Mouse (Mus musculus) thymus, postnatal 0 days (tissue): ENCODE results near the gene Dgke. TPM values are rescaled to one million over a fixed set of nuclear protein-coding genes. Genes with fewer than 3 reads are reported as not detected.
A peak's percentile ranks its signal among the peaks of the same experiment; 100 is the strongest.
"Not testable (repeated sequence)": the region's sequence is repeated elsewhere in the genome, so short reads cannot be mapped to it uniquely, and the experiment has no call there.

ENCODE experiments used
- DNase-seq: peaks from one replicate; pipeline ENCODE4 v3.0.0-alpha.2; 2015; ENCODE audit warnings: low spot score
- polyA plus RNA-seq: library from polyadenylated mRNA; unstranded; fragments of >200 nt; fragmentation: Nextera tagmentation; extraction: Ambion mirVana; gene quantifications from 2 replicates; pipeline ENCODE4 v1.2.1, GENCODE M21; 2015

The Dgke gene
- polyA plus RNA-seq, 1 experiment from 2014 or later = 25.5 TPM

GRCm38 (mm10) chr11:89074783-89075413, 8.2 kb upstream of the Dgke start:
- no peak for DNase-seq

DNA sequence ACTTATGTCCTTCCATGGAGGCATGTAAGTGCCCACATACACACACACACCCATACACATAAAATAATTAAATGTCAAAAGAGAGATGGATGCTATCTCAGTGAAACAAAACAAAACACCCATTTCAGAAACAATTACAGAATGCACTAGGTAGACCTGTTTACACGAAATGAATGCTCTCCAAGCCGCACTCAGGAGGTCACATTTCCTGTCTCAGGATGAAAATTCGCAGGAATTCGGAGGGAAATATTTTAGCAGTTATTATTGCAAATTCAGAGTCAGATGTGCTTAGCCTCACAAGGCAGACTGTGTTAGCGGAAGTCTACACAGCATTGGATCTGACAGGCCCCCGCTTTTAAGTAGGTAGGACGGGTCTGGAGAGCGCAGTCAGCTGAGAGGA, 6.9 kb upstream of the Dgke start, which contains the start of gene Gm525:
Gm525 (plus strand) TSS at position 301 of the 400 bp plus-strand sequence.
- no peak for DNase-seq

DNA sequence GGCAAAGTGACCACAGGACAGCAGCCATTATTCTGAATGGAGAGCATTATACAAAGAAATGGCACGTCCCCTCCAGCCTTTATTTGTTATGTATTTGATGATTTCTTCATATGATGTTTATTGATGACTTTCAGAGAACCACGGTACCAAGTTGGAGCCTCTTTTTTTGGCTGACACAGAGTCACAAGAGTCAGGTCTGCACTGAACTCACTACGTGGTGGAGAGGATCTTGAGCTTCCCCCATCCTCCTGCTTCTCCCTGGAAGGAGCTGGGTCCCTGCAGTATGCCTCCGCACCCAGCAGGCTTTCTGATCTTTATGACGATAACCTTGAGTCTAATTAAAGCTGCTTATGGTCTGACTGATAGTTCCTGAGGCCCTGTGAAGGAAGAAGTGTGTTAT, 4.9 kb upstream of the Dgke start:
- DNase-seq = no peak

DNA sequence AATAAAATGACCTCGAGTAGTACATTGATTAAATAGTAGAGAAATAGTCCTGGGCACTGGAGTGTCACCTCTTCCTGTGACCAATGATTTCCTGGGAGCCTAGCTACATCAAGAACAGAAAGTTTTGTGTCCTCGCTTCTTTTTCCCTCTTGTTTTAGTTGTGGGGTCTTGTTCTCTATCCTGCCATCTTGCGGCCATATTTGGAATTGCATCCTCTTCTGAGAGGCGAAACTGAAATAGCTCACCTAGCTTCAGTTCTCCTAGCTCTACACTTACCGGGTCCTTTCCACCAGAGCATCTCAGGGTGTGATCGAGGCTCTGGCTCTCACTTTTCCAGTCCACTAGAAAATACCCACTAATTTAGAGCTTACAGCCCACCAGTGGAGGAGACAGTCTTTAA, 2.7 kb upstream of the Dgke start:
- DNase-seq = peak; percentile 90

DNA sequence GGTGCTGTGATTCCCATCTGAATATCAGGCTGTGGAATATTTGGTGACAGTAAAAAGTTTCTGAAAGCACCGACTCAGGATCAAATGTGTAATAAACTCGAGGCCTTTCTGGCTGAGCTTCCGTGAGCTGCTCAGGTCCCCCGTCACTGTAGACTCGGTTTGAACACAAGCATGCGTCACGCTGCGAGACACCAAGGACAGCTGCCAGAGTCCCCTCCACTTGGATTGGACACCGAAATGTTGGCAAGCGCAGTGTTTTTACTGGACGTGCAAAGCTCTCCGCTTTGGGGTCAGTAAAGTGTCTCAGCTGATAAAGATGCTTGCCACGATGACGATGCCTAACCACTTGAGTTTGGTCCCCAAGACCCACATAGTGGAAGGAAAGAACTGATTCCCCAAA, 2.0 kb upstream of the Dgke start:
- peak; percentile 38 for DNase-seq

GRCm38 (mm10) chr11:89067871-89068490, 1.3 kb upstream of the Dgke start:
- peak; percentile 17 for DNase-seq

GRCm38 (mm10) chr11:89067301-89067822, 712 bp upstream of the Dgke start:
- peak; percentile 57 for DNase-seq

GRCm38 (mm10) chr11:89066126-89066525, 524 bp downstream of the Dgke start:
- peak; percentile 66 for DNase-seq

DNA sequence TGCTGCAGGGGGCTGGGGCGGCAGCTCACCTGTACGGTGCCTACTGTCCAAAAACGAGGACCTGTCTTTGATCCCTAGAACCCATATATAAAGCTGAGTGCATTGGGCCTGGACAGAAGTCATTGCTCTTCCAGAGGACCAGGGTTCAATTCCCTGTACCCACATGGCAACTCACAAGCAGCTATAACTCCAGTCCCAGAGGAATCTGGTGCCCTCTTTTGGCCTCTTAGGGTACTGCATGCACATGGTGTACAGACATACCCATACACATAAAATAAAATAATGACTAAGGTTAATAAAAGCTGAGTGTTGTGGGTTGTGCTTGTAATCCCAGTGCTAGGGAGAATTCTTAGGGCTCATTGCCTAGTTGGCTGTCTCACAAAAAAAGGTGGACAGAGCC, 1.4 kb downstream of the Dgke start:
- peak; percentile 65 for DNase-seq

- DNase-seq = no peak
Observed at GRCm38 (mm10) chr11:89064312-89064711, 2.3 kb downstream of the Dgke start.

DNA sequence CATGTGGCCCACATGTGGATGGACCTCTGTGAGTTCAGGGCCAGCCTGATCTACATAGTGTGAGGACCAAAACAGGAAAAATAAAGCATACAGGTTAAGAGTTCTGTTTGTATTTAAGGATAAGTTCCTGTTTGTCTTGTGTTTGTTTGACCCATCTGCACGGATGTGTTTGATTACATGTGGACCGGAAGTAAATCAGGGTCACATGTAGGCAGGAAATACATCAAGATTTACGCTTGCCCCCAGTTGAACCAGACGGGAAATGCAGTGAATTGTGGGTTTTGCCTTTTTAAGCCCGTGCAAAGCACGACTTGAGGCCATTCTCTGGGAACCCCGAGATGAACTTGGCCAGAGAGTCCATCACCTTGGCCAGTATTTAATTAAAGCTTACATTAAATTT, 5.3 kb downstream of the Dgke start:
- DNase-seq = peak; percentile 31

DNA sequence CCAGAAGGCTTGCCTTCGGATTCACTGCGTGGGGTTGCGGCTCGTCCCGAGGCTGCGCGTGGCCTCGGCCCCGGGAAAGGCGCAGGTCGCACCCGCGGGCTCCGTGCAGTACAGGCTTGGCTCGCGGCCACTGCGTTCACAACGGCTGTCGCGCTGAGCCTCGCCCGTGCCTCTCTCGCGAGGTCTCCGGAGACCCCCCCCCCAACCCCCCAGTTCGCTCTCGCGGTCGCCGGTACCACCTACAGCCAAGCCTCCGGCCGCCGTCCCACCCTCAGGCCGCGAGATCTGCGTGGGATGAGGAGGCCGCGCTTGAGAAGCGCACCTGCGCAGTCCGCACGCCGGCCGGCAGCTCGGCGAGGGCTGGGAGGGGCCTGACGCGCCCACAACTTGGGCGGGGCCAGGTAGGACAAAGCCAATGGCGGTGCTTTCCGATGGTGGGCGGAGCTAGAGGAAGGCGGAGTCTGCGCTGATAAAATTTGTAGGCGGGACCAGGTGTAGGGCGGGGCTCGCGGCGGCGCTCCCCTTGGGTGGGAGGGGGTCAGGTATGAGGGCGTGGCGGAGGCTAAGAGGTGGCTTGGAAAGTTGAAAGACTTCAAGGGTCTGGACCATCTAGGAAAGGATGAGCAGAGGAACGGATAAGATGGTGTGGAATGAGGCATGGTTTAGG, 6.1 kb downstream of the Dgke start:
- DNase-seq = peak; percentile 95

- peak; percentile 80 for DNase-seq
Observed at GRCm38 (mm10) chr11:89059919-89060422, 6.7 kb downstream of the Dgke start.

DNA sequence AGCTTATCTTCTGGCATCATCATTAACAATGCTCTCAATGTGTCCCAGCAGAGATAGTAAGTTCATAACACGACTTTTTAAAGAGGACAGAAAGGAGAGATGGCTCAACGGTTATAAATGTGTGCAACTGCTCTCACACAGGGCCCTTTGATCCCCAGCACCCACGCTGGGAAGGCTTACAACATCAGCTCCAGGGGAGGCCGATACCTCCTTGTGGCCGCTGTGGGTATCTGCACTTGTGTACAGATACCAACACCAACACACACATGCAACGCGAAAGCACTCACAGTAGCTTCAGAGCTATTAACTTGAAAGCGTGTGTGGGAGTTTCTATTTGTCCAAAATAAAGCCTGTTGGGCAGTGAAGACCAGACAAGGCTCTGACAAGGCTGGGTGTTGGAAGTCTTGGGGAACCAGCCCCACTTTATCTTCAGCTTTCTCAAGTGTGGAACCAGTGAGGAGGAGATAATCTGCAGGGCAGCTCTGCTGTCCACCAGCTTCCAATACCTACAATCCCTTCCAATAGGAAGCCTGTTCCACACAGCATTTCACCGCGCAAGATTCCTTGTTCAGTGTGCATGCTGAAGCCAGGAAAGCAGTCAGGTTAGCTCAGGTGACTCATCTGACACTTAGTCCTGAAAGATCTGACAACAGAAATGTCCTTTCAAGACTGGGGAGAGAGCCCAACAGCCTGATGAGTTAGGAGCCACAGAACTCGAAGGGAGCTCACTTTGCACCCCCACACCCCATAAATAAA, 8.0 kb downstream of the Dgke start:
- DNase-seq = peak; percentile 79

- no peak for DNase-seq
Observed at GRCm38 (mm10) chr11:89055931-89056690, 10.5 kb downstream of the Dgke start.

DNA sequence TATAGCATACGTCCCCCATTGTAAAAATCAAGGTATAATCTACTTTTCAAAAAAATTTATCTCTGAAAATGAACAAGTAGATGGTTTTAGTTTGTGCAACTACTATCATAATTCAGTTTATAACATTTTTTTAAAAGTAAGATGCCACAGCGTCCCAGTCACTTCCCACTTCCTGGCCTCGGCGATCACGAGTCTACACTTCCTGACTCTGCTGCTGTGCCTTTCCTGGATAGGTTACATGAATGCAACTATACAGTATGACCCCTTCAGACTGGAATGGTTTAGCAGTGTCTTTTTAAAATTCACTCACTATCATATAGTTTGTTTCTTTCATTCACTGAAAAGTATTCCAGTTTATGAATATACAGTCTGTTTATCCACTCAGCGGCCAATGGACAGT, 14.9 kb downstream of the Dgke start:
- no peak for DNase-seq

DNA sequence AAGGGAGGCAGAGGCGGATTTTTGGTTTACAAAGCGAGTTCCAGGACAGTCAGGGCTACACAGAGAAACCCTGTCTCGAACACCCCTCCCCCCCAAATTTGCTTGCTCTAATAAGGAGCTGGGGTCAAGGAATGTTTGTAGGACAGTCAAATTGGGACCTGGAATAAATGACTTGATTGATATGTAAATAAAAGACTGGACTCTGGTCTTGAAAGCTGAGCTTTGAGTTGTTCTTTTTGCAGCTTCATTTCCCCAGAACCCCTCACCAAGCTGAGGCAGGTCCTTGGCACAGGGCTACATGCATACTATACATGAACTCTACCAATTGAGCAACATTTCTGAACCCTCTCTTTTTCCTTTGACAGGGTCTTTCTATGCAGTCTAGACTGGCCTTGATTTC, 20.6 kb downstream of the Dgke start:
- no peak for DNase-seq

GRCm38 (mm10) chr11:89045501-89045900, 21.1 kb downstream of the Dgke start:
- DNase-seq = not testable (repeated sequence)

- no peak for DNase-seq
Observed at GRCm38 (mm10) chr11:89043046-89043445, 23.6 kb downstream of the Dgke start.

DNA sequence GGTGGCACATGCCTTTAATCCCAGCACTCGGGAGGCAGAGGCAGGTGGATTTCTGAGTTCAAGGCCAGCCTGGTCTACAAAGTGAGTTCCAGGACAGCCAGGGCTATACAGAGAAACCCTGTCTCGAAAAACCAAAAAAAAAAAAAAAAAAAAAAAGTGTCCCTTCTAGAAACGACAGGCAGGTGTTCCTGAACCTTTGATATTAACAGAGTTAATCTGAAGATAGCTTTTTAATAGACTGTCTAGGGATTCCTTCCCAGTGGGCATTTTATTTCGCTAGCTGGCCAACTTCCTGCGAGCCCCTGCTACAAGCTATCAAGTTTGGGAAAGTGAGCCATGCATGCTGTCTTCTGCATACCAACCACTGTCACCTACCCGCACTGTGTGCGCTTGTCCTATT, 25.6 kb downstream of the Dgke start:
- not testable (repeated sequence) for DNase-seq

GRCm38 (mm10) chr11:89039325-89039724, 27.3 kb downstream of the Dgke start:
- DNase-seq = peak; percentile 62
